Mouse (Mus musculus) effector memory CD4-positive, alpha-beta T cell, adult 5 months (primary cell): Measurements from ENCODE around the gene Olfr1282. TPM values are rescaled to one million over a fixed set of nuclear protein-coding genes. Genes with fewer than 3 reads are reported as not detected.

ENCODE experiments used
- polyA plus RNA-seq: library from polyadenylated mRNA; unstranded; fragments of 100-300 nt; shearing (Covaris generic); gene quantifications from one replicate; pipeline ENCODE4 v1.2.1, GENCODE M21; 2017

Gene Olfr1282
- polyA plus RNA-seq: not detected

DNA sequence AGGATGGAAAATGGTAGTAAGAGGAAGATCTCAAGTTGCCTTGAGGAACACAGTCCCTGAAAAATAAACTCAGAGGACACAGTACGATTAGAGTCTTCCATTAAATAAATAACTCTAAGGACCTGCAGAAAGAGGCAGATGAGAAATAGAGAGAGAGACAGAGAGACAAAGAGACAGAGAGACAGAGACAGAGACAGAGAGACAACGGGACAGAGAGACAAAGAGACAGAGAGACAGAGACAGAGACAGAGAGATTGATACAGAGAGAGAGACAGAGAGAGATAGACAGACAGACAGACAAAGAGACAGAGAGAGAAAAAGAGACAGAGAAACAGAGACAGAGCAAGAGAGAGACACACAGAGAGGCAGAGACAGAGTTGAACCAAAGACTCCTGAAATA is at the start of gene Olfr1282:
Gene Olfr1282 (minus strand): TSS at position 101 of the 400 bp plus-strand sequence.

DNA sequence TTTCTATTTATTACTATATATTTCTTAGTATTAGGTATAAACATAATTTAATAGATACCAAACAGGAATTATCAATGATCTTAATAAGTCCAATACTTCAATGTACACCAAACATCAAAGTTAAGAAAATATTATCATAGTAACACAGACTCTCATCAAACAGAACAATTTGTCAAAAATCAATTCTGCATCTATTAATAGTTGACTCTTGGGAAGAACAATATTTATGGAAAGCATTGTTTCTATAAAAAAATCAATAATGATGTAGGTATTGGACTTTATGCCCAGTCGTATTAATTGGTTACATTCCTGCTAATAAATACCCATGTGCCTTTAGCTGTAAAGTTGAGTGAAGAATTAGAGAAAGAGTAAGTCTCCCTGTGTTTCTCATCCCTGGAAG is 39.3 kb upstream of the Olfr1282 start, which contains the start of gene Olfr1284:
Gene Olfr1284 (plus strand): TSS at position 301 of the 400 bp plus-strand sequence.

GRCm38 (mm10) chr2:111366490-111366889 is 30.6 kb upstream of the Olfr1282 start, which contains the start of gene Olfr1283:
TSS of gene Olfr1283 (plus strand) at chr2:111366790.

DNA sequence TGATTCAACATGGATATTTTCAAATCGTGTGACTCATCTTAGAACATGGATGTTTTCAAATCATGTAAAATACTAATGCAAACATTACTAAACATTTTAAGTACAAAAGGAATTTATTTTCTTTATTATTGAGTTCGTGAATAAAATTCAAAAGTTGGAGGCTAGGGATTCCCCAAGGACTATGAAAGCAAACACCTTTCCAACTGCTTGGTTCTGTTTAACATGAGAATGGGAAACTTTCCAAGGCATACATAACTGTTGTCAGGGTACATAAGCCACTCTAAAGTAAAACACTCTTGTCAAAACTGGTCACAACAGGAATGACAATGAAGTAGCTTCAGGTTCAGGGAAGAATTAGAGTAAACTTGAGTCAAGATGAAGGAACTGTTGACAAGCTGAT is 9.7 kb downstream of the Olfr1282 start, which contains the start of gene Olfr1281:
Gene Olfr1281 (plus strand): TSS at position 301 of the 400 bp plus-strand sequence.

GRCm38 (mm10) chr2:111313717-111314116 is 22.2 kb downstream of the Olfr1282 start, which contains the start of gene Olfr1280:
TSS of gene Olfr1280 (plus strand) at chr2:111314017.

DNA sequence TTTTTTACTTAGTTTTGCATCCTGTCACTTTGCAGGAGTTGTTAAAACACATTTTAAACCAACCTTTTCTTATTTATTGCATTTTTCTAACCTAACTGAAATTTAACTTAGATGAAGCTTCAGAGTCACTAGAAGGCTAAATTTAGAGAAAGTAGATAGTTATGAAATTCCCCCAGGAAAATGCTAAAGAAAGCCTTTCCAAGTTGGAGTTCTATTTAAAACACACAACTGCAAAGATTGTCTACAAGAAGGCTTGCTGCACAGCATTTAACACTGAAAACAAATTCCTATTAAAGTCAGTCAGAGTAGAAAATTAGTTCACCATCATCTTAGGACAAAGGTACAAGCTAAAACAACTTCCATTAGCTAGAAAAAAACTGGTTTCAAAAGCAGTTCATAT is 35.5 kb downstream of the Olfr1282 start, which contains the start of gene Olfr1279:
Gene Olfr1279 (plus strand): TSS at position 262 of the 400 bp plus-strand sequence.

DNA sequence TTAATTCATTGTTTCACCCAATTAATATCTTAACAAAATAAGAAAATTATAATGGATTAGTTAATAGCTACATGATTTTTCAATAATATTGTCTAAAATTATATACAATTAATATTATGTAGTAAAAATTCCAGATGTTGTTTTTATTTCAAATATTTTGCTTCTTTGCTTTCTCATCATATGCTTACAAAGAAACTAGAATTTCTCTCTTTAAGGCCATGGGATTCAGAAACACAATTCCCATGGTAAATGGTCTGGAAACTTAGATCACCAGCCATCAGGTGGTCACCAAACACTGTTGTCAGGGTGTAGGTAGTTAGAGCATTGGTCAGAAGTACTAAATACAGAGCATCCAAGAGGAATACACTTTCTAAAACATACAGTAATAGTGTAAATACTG is 46.0 kb downstream of the Olfr1282 start, which contains the start of gene Olfr1278:
Gene Olfr1278 (plus strand): TSS at position 301 of the 400 bp plus-strand sequence.

Other genes with a start within 250 kb of the Olfr1282 start
- gene Gm13941, start 230.1 kb downstream of the Olfr1282 start, polyA plus RNA-seq: not detected
- gene Gm15130, start 183.1 kb downstream of the Olfr1282 start, polyA plus RNA-seq: not detected
- gene 4930430A15Rik, start 106.5 kb downstream of the Olfr1282 start, polyA plus RNA-seq: not detected
- not detected for gene Olfr1275, start 100.8 kb downstream of the Olfr1282 start, polyA plus RNA-seq
- not detected for gene Olfr1276, start 81.6 kb downstream of the Olfr1282 start, polyA plus RNA-seq
- gene Olfr1277, start 62.0 kb downstream of the Olfr1282 start, polyA plus RNA-seq: 0.12 TPM
- not detected for gene Olfr1278, start 45.9 kb downstream of the Olfr1282 start, polyA plus RNA-seq
- not detected for gene Olfr1279, start 35.4 kb downstream of the Olfr1282 start, polyA plus RNA-seq
- gene Olfr1280, start 22.1 kb downstream of the Olfr1282 start, polyA plus RNA-seq: not detected
- gene Olfr1281, start 9.6 kb downstream of the Olfr1282 start, polyA plus RNA-seq: not detected
- gene Olfr1283, start 30.7 kb upstream of the Olfr1282 start, polyA plus RNA-seq: not detected
- 0.34 TPM for gene Olfr1284, start 39.4 kb upstream of the Olfr1282 start, polyA plus RNA-seq
- not detected for gene Olfr1286, start 87.0 kb upstream of the Olfr1282 start, polyA plus RNA-seq
- gene Olfr1287, start 113.1 kb upstream of the Olfr1282 start, polyA plus RNA-seq: not detected
- gene Olfr1288, start 138.0 kb upstream of the Olfr1282 start, polyA plus RNA-seq: not detected
- not detected for gene Olfr1289, start 144.7 kb upstream of the Olfr1282 start, polyA plus RNA-seq
- gene Olfr1290, start 157.8 kb upstream of the Olfr1282 start, polyA plus RNA-seq: not detected
- 0.10 TPM for gene Olfr1291-ps1, start 161.1 kb upstream of the Olfr1282 start, polyA plus RNA-seq
- gene Olfr1293-ps, start 189.1 kb upstream of the Olfr1282 start, polyA plus RNA-seq: not detected
- not detected for gene Olfr1294, start 204.2 kb upstream of the Olfr1282 start, polyA plus RNA-seq
- gene Olfr1295, start 233.6 kb upstream of the Olfr1282 start, polyA plus RNA-seq: not detected